Mouse (Mus musculus) MEL (cell line): Measurements from ENCODE around the gene Zeb2.

Experiments
- CHD2 ChIP-seq: IDR thresholded peaks from 2 replicates; pipeline ENCODE4 v1.6.1; 2011; ENCODE audit warnings: low read length, improper control_type of control experiment
- ELF1 ChIP-seq: IDR thresholded peaks from 2 replicates; pipeline ENCODE4 v1.6.1; 2014; ENCODE audit warnings: low read depth, mild to moderate bottlenecking, inconsistent platforms, low read length, improper control_type of control experiment, moderate library complexity
- ETS1 ChIP-seq: IDR thresholded peaks from 2 replicates; pipeline ENCODE4 v1.6.1; 2012; ENCODE audit warnings: low read depth, mild to moderate bottlenecking, inconsistent platforms, low read length, improper control_type of control experiment, moderate library complexity
- GATA1 ChIP-seq: IDR thresholded peaks from 2 replicates; pipeline ENCODE4 v1.6.1; 2011; ENCODE audit warnings: low read depth, low read length, improper control_type of control experiment
- JUND ChIP-seq: IDR thresholded peaks from 2 replicates; pipeline ENCODE4 v1.6.1; 2011; ENCODE audit warnings: low read depth, mild to moderate bottlenecking, improper control_type of control experiment, low read length
- MAZ ChIP-seq: IDR thresholded peaks from 2 replicates; pipeline ENCODE4 v1.6.1; 2012; ENCODE audit warnings: low read depth, mild to moderate bottlenecking, inconsistent platforms, low read length, improper control_type of control experiment
- NELFE ChIP-seq: IDR thresholded peaks from 2 replicates; pipeline ENCODE4 v1.6.1; 2011; ENCODE audit warnings: low read depth, low read length, improper control_type of control experiment
- POLR2A ChIP-seq, 2 experiments: IDR thresholded peaks; 2 replicates each; pipeline ENCODE4 v1.6.1; 2011 to 2012; ENCODE audit warnings: low read length in 2 of 2, mild to moderate bottlenecking in 2 of 2, control low read depth in 1 of 2, improper control_type of control experiment in 1 of 2, low read depth in 1 of 2, moderate library complexity in 1 of 2; ENCODE audit not compliant: control insufficient read depth in 1 of 2, insufficient read depth in 1 of 2, poor library complexity in 1 of 2
- SIN3A ChIP-seq: IDR thresholded peaks from 2 replicates; pipeline ENCODE4 v1.6.1; 2012; ENCODE audit warnings: low read length, improper control_type of control experiment, inconsistent platforms
- USF1 ChIP-seq: IDR thresholded peaks from 2 replicates; pipeline ENCODE4 v1.6.1; 2014; ENCODE audit warnings: low read depth, mild to moderate bottlenecking, inconsistent platforms, low read length, improper control_type of control experiment, moderate library complexity
- ZC3H11A ChIP-seq: IDR thresholded peaks from 2 replicates; pipeline ENCODE4 v1.6.1; 2012; ENCODE audit warnings: low read depth, mild to moderate bottlenecking, inconsistent platforms, low read length, improper control_type of control experiment

DNA sequence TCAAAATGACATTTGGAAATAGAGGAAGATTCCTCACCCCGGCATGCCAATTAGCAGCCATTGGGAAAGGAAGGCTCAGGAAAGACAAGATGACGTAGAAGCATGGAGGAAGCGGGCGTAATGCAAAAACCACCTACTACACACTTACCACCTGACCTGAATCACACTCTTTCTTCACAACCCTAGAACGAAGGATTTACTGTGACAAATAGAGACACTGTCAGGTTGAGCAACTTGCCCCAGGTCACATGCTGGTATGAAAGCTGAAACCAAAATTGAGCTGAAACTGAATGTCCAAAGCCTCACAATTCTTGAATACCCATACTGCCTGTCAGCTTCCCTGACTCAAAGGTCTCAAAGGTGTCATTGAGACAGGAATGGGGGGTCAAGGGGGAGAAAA lies 31.5 kb downstream of the Zeb2 start:
- TF ChIP-seq USF1 (no peak), GATA1 (no peak), CHD2 (no peak), SIN3A (no peak), POLR2A (IDR thresholded peaks at IDR 0.05; ENCODE audit: control insufficient read depth in 1 of 2, insufficient read depth in 1 of 2, low read depth in 1 of 2, low read length in 2 of 2, poor library complexity in 1 of 2) (no peak), ZC3H11A (no peak), JUND (no peak), MAZ (no peak), ETS1 (no peak), NELFE (no peak), ELF1 (no peak)
